Mouse (Mus musculus): ENCODE measurements around the gene Olfr308. TPM values are rescaled to one million over a fixed set of nuclear protein-coding genes. Genes with fewer than 3 reads are reported as not detected.
"Not testable (repeated sequence)": the region's sequence is repeated elsewhere in the genome, so short reads cannot be mapped to it uniquely, and the experiment has no call there.

The Olfr308 gene
- not detected in 2 replicates for polyA plus RNA-seq (2015; fragmentation: Nextera tagmentation; extraction: Ambion mirVana)

DNA sequence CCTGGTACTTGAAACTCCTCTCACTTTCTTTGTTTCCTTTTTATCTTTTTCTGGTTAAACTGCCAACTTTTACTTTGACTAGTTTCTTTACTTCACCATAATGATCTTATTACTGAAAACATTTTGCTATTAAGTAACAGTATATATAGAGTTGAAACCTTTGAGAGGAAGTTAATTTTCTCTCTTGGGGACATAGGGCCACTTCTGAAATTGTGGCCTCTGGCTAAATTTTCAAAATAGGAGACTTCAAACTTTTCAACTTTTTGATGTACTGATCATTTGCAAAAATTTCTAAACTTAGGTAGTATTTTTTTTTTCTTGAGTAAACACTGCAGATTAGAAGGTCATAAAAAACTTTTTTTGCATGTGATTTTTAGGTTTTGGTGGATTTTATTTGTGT lies at the start of gene Olfr308:
Gene Olfr308 (minus strand): TSS at position 101 of the 400 bp plus-strand sequence.
- no peaks in the 10 kb centered on the region for H3K36me3 ChIP-seq (ENCODE audit: control insufficient read depth, insufficient read depth)
- H3K9me3 ChIP-seq (ENCODE audit: control insufficient read depth): no peaks in the 10 kb centered on the region
- H3K27me3 ChIP-seq (replicated peaks; ENCODE audit: control insufficient read depth, insufficient read depth, low read length): no peaks in the 10 kb centered on the region
- H3K27ac ChIP-seq (ENCODE audit: low read depth, low read length): no peak within 1 kb of the TSS
- ATAC-seq: no peak
- H3K4me3 ChIP-seq (ENCODE audit: low read depth, low read length): no peak within 1 kb of the TSS
- no peak for TF ChIP-seq CTCF (IDR thresholded peaks at IDR 0.05; ENCODE audit: low read depth)
- no peak within 1 kb of the TSS for H3K4me2 ChIP-seq (replicated peaks; ENCODE audit: low read depth)
- no peak within 1 kb of the TSS for H3K9ac ChIP-seq (ENCODE audit: low read depth, low read length)
- H3K4me1 ChIP-seq (replicated peaks; ENCODE audit: control insufficient read depth, insufficient read depth, low read length): no peaks in the 10 kb centered on the region

DNA sequence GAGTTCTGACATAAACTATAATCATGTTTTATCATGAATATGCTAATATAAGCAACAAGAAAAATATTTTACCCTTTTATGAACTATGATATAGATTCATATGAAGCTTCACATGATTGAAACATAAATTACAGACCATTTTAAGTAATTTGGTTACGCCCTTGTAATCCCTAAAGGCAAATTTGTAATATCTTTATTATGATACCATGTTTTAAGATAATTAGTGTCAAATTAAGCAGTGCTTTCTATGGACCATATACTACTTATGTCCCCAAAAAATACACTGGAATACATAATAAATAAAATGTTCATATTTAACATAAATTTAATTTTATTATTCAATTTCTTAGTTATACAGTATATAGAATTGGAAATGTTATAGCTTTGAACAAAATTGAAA lies 41.4 kb upstream of the Olfr308 start, which contains the start of gene Olfr305:
Gene Olfr305 (minus strand): TSS at position 101 of the 400 bp plus-strand sequence.
- Histone ChIP-seq H3K9ac (ENCODE audit: low read depth, low read length) (no peak within 1 kb of the TSS), H3K4me2 (replicated peaks; ENCODE audit: low read depth) (no peak within 1 kb of the TSS), H3K27ac (ENCODE audit: low read depth, low read length) (no peak within 1 kb of the TSS), H3K4me1 (replicated peaks; ENCODE audit: control insufficient read depth, insufficient read depth, low read length) (no peaks in the 10 kb centered on the region), H3K9me3 (ENCODE audit: control insufficient read depth) (no peaks in the 10 kb centered on the region), H3K36me3 (ENCODE audit: control insufficient read depth, insufficient read depth) (no peaks in the 10 kb centered on the region), H3K27me3 (replicated peaks; ENCODE audit: control insufficient read depth, insufficient read depth, low read length) (no peaks in the 10 kb centered on the region), H3K4me3 (ENCODE audit: low read depth, low read length) (no peak within 1 kb of the TSS)
- ATAC-seq: no peak
- TF ChIP-seq CTCF (IDR thresholded peaks at IDR 0.05; ENCODE audit: low read depth): no peak
- 84% methylated on average over 1 of the region's 1 CpGs for WGBS

DNA sequence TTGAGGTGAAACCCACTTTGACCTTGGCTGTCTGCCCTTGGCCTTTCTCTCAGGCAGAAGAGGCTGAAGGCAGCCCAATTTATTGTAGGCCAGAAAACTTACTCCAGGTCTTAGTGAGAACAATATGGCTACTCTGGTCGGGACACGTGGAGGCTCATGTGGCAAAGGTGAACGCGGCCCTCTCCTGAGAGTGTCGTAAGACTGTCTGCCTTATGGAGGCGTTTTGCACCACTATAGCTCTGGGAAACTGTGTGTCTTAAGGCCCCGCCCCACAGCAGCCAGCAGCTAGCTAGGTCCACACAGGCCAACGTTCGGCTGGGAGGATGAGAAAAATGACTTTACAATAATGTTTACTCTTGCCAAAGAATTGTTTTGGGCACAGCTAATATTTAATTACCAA lies 20.9 kb upstream of the Olfr308 start:
- H3K4me3 ChIP-seq (ENCODE audit: low read depth, low read length); ATAC-seq; H3K27ac ChIP-seq (ENCODE audit: low read depth, low read length); H3K27me3 ChIP-seq (replicated peaks; ENCODE audit: control insufficient read depth, insufficient read depth, low read length); H3K9me3 ChIP-seq (ENCODE audit: control insufficient read depth); H3K36me3 ChIP-seq (ENCODE audit: control insufficient read depth, insufficient read depth); H3K4me2 ChIP-seq (replicated peaks; ENCODE audit: low read depth); H3K4me1 ChIP-seq (replicated peaks; ENCODE audit: control insufficient read depth, insufficient read depth, low read length); H3K9ac ChIP-seq (ENCODE audit: low read depth, low read length): not testable (repeated sequence)
- 83% methylated on average over 9 of the region's 9 CpGs for WGBS

DNA sequence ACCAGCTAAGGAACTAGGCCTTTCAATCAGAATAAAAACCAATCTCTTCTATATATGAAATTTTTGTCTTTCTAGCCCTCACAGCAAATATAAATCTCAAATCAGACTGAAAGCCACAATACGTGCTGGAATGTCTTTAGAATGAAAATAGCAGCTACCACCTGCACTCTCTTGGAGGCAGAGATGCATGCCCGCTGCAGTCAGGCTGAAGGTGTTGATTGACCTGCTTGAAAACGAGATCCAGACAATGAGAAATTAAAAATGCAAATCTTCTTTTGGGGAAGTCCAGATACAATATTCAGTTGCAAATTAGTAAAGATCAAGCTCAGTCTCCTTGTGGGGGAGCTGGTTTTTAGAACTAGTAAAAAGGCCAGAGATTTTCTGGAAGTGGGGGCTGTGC lies 18.8 kb upstream of the Olfr308 start:
- WGBS: 64% methylated on average over 3 of the region's 3 CpGs
- Histone ChIP-seq H3K36me3 (ENCODE audit: control insufficient read depth, insufficient read depth) (no peaks in the 10 kb centered on the region), H3K27ac (ENCODE audit: low read depth, low read length) (no peak overlapping the region), H3K4me3 (ENCODE audit: low read depth, low read length) (no peak overlapping the region), H3K9ac (ENCODE audit: low read depth, low read length) (no peak overlapping the region), H3K4me2 (replicated peaks; ENCODE audit: low read depth) (no peak overlapping the region), H3K9me3 (ENCODE audit: control insufficient read depth) (no peaks in the 10 kb centered on the region), H3K27me3 (replicated peaks; ENCODE audit: control insufficient read depth, insufficient read depth, low read length) (no peaks in the 10 kb centered on the region), H3K4me1 (replicated peaks; ENCODE audit: control insufficient read depth, insufficient read depth, low read length) (no peaks in the 10 kb centered on the region)
- TF ChIP-seq CTCF (IDR thresholded peaks at IDR 0.05; ENCODE audit: low read depth): no peak
- no peak for ATAC-seq

DNA sequence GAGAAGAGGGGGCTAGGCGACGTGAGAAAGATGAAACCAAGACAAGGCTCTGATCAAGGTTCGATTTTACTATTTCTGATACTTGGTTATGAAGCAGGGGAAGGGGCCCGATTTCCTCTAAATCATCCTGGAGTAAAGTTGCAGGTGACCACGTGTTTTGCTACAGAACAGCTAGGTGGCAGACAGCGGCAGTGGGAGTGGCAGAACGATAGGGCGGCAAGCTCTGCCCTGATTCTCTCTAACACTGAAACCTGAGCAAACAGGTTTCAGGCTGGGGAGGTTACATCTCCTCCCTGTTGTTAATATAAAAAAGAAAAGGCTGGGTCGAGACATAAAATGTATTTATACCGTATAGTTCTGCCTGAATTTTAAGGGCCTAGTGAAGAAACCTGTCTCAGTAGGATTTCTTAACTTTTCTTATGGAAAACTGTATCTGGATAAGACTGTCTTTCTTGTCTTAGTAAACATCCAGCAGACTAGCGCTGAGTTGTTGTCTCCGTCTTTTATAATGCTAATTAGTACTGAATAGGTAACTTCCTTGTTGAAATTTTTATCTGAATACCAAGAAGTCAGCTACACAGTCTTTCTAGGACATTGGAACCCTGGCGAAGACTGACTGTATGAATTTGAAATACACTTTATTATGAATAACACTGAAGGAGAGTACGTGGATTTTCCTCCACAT lies 17.6 kb upstream of the Olfr308 start:
- Histone ChIP-seq H3K9ac (ENCODE audit: low read depth, low read length) (no peak overlapping the region), H3K4me1 (replicated peaks; ENCODE audit: control insufficient read depth, insufficient read depth, low read length) (no peaks in the 10 kb centered on the region), H3K27ac (ENCODE audit: low read depth, low read length) (no peak overlapping the region), H3K27me3 (replicated peaks; ENCODE audit: control insufficient read depth, insufficient read depth, low read length) (no peaks in the 10 kb centered on the region), H3K9me3 (ENCODE audit: control insufficient read depth) (no peaks in the 10 kb centered on the region), H3K36me3 (ENCODE audit: control insufficient read depth, insufficient read depth) (no peaks in the 10 kb centered on the region), H3K4me3 (ENCODE audit: low read depth, low read length) (no peak overlapping the region), H3K4me2 (replicated peaks; ENCODE audit: low read depth) (no peak overlapping the region)
- ATAC-seq: no peak
- 61% methylated on average over 14 of the region's 14 CpGs for WGBS
- TF ChIP-seq CTCF (IDR thresholded peaks at IDR 0.05; ENCODE audit: low read depth): no peak

DNA sequence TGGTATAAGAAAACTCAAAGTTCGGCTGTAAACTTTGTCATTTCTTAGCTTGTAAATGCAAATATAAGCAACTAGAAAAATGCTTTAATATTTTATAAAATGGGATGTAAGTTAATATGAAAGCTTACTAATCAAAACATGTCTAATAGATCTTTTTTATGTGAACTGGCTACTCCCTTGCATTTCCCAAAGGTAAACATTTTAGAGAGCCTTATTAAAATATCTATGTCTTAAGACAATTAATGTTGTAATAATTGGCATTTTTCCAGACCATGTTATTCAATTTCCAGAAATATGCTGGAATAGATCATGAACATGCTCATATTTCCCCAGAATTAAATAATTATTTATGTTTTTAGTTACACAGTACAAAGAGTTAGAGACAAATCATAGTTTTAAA lies 12.1 kb upstream of the Olfr308 start, which contains the start of gene Olfr307:
Gene Olfr307 (minus strand): TSS at position 101 of the 400 bp plus-strand sequence.
- no peaks in the 10 kb centered on the region for H3K4me1 ChIP-seq (replicated peaks; ENCODE audit: control insufficient read depth, insufficient read depth, low read length)
- no peaks in the 10 kb centered on the region for H3K9me3 ChIP-seq (ENCODE audit: control insufficient read depth)
- WGBS: 75% methylated on average over 1 of the region's 1 CpGs
- H3K4me3 ChIP-seq (ENCODE audit: low read depth, low read length): no peak within 1 kb of the TSS
- no peak for ATAC-seq
- no peaks in the 10 kb centered on the region for H3K27me3 ChIP-seq (replicated peaks; ENCODE audit: control insufficient read depth, insufficient read depth, low read length)
- H3K36me3 ChIP-seq (ENCODE audit: control insufficient read depth, insufficient read depth): no peaks in the 10 kb centered on the region
- H3K9ac ChIP-seq (ENCODE audit: low read depth, low read length): no peak within 1 kb of the TSS
- no peak within 1 kb of the TSS for H3K27ac ChIP-seq (ENCODE audit: low read depth, low read length)
- no peak for TF ChIP-seq CTCF (IDR thresholded peaks at IDR 0.05; ENCODE audit: low read depth)
- no peak within 1 kb of the TSS for H3K4me2 ChIP-seq (replicated peaks; ENCODE audit: low read depth)
